Mouse (Mus musculus) liver, postnatal 0 days (tissue): ENCODE results near the gene Clcn2.

ENCODE experiments used
- CTCF ChIP-seq: sonication (generic); IDR thresholded peaks from 2 replicates; pipeline ENCODE4 v1.5.1; 2016; ENCODE audit warnings: antibody characterized with exemption, low read depth
- EP300 ChIP-seq: IDR thresholded peaks from 2 replicates; pipeline ENCODE4 v1.6.1; 2016; ENCODE audit warnings: antibody characterized with exemption, low read depth, mild to moderate bottlenecking

DNA sequence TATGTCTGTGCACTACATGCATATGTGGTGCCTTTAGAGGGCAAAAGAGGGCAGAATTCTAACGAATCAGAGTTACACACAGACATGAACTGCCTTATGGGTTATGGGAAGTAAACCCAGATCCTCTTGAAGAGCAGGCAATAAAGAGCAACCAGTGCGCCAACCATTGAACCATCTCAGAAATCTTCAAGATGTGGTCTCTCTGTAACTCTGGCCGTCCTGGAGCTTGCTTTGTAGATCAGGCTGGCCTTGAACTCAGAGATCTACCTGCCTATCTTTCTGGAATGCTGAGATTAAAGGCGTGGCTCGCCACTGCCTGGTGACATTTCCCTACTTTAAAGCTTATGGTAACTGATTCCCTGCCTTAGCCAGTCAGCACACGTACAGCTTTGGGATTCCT lies 45.7 kb downstream of the Clcn2 start:
- TF ChIP-seq CTCF (no peak), EP300 (no peak)
